Mouse (Mus musculus) layer of hippocampus, postnatal 36 days (tissue): ENCODE data around the gene Tkfc. TPM values are rescaled to one million over a fixed set of nuclear protein-coding genes. Genes with fewer than 3 reads are reported as not detected.

Source experiments
- total RNA-seq, 2 experiments: library from RNA; stranded (reverse); gene quantifications; 2 replicates each; pipeline ENCODE4 v1.2.3; 2021

Tkfc gene
- total RNA-seq, 2 experiments from 2014 or later, result 18.7 to 20.1 TPM

Other genes with a start within 250 kb of the Tkfc start
- 100 to 1,000 TPM; 301 to 303 TPM for gene Syt7, start 216.6 kb downstream of the Tkfc start, total RNA-seq
- 10 to 100 TPM; 78.7 to 89.3 TPM for gene Lrrc10b, start 148.2 kb downstream of the Tkfc start, total RNA-seq
- 1 to 10 TPM; 1.5 to 1.8 TPM for gene Ppp1r32, start 122.7 kb downstream of the Tkfc start, total RNA-seq
- 10 to 100 TPM; 75.7 to 81.6 TPM for gene Cpsf7, start 80.4 kb downstream of the Tkfc start, total RNA-seq
- gene Sdhaf2, start 79.5 kb downstream of the Tkfc start, total RNA-seq, result 10 to 100 TPM; 57.9 to 59.2 TPM
- gene Tmem216, start 49.4 kb downstream of the Tkfc start, total RNA-seq, result 10 to 100 TPM; 10.5 to 12.6 TPM
- 10 to 100 TPM; 10.3 TPM for gene Cyb561a3, start 28.5 kb downstream of the Tkfc start, total RNA-seq
- 10 to 100 TPM; 14.0 to 14.1 TPM for gene Tmem138, start 28.3 kb downstream of the Tkfc start, total RNA-seq
- gene Ddb1, start 327 bp downstream of the Tkfc start, total RNA-seq, result 100 to 1,000 TPM; 200 to 203 TPM
- under 1 TPM; 0.30 to 0.32 TPM for gene Vwce, start 28.6 kb upstream of the Tkfc start, total RNA-seq
- not detected for gene Pga5, start 72.4 kb upstream of the Tkfc start, total RNA-seq
- gene Vps37c, start 83.1 kb upstream of the Tkfc start, total RNA-seq, result 10 to 100 TPM; 24.2 to 26.7 TPM
- not detected for gene Cd5, start 133.3 kb upstream of the Tkfc start, total RNA-seq
- gene Cd6, start 224.4 kb upstream of the Tkfc start, total RNA-seq, result under 1 TPM in 1 of 2 experiments, not detected in 1; 0.35 TPM
- gene Slc15a3, start 234.1 kb upstream of the Tkfc start, total RNA-seq, result 1 to 10 TPM; 1.1 to 1.3 TPM